Mouse (Mus musculus): ENCODE measurements at regions not wholly inside any gene's neighbourhood (a gene's known extent, or its start where the extent isn't known, plus 50 kb on each side); places are given as distances from the start of the nearest gene placed in this dataset.

GRCm38 (mm10) chr15:36877501-36877900, 130.1 kb downstream of the Zfp706 start:
- H3K4me1 ChIP-seq (ENCODE audit: control insufficient read depth, insufficient read depth, low read length) = peaks cover 47% of the 10 kb centered on the region
- WGBS = 79% methylated on average over 7 of the region's 7 CpGs

DNA sequence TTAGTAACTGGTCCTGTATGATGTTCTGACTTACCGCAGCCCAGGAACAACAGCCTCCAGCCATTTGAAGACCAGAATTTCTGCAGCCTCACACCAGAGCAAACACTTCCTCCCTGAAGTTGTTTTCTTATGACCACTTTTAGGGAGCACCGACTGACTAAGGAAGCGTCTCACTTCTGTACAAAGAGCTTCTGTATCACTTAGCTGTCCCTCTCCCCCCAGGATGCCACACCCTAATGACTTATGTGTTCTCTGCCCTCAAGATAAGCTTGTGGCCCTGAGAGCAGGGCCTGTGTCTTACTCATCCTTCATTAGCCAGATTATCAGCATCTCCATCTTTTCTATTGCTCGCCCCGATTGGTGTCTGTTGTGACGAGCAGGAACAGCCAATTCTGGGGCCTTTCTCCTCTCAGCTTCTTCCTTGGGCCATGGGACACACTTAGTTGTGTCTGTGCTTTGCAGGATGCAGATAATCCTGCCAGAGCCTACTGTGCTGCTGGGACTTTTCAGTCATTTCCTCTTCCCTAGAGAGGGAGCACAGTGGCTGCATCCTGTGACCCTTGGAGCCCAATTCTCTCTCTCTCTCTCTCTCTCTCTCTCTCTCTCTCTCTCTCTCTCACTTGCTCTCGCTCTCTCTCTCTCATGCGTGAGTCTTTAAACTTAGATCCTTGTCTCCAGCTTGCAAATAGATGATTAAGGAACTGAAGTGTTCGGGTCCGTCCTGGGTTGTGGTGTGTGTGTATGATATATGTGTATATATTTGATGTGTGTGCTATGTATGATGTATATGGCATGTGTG, 131.4 kb downstream of the Zfp706 start:
- Histone ChIP-seq H3K9me3 (replicated peaks; ENCODE audit: control insufficient read depth, low read length) (no peaks in the 10 kb centered on the region), H3K36me3 (ENCODE audit: control insufficient read depth, insufficient read depth) (no peaks in the 10 kb centered on the region), H3K9ac (ENCODE audit: low read length) (no peak overlapping the region), H3K4me2 (ENCODE audit: low read depth, low read length) (no peak overlapping the region), H3K4me3 (ENCODE audit: low read length) (no peak overlapping the region), H3K27me3 (ENCODE audit: control insufficient read depth, insufficient read depth, low read length) (no peaks in the 10 kb centered on the region), H3K4me1 (ENCODE audit: control insufficient read depth, insufficient read depth, low read length) (peaks cover 50% of the 10 kb centered on the region), H3K27ac (ENCODE audit: low read length) (0 out of 2 replicates have a peak overlapping the region, but pooled peaks have one; percentile 30)
- ATAC-seq (replicated peaks; ENCODE audit: extremely low read depth, insufficient read depth, low FRiP score) = no peak
- WGBS = 61% methylated on average over 10 of the region's 10 CpGs

More at GRCm38 (mm10) chr15:36877501-36877900, 130.1 kb downstream of the Zfp706 start:
- Histone ChIP-seq H3K36me3 (ENCODE audit: control insufficient read depth, insufficient read depth) (no peaks in the 10 kb centered on the region), H3K9ac (ENCODE audit: low read length) (no peak overlapping the region), H3K27ac (ENCODE audit: low read length) (no peak overlapping the region), H3K4me2 (ENCODE audit: low read depth, low read length) (no peak overlapping the region), H3K4me3 (ENCODE audit: low read length) (no peak overlapping the region), H3K9me3 (replicated peaks; ENCODE audit: control insufficient read depth, low read length) (no peaks in the 10 kb centered on the region), H3K27me3 (ENCODE audit: control insufficient read depth, insufficient read depth, low read length) (no peaks in the 10 kb centered on the region)
- ATAC-seq (replicated peaks; ENCODE audit: extremely low read depth, insufficient read depth, low FRiP score) = no peak

DNA sequence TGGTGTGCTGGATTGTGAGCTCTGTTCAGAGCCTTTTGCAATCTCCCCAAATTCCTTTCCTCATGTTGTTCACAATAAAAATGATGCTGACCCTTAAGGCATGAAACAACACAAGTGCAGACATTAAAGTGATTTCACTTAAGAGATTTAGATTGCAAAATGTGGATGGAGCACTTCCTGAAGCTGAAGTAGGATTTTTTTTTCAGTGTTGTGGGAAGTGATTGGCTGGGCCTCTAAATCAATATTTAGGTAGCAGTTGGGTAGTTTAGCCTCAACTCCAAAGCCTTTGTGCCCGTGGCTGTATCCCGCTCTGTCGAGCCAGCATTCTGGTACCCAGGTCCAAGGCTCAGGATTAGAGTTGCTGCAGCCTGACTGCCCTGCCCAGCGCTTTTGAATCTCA, 133.0 kb downstream of the Zfp706 start:
- peaks cover 50% of the 10 kb centered on the region for H3K4me1 ChIP-seq (ENCODE audit: control insufficient read depth, insufficient read depth, low read length)
- no peak for ATAC-seq (replicated peaks; ENCODE audit: extremely low read depth, insufficient read depth, low FRiP score)
- peak overlapping the region; percentile 90 for H3K27ac ChIP-seq (ENCODE audit: low read length)
- no peaks in the 10 kb centered on the region for H3K36me3 ChIP-seq (ENCODE audit: control insufficient read depth, insufficient read depth)
- no peak overlapping the region for H3K4me3 ChIP-seq (ENCODE audit: low read length)
- no peaks in the 10 kb centered on the region for H3K9me3 ChIP-seq (replicated peaks; ENCODE audit: control insufficient read depth, low read length)
- H3K9ac ChIP-seq (ENCODE audit: low read length) = peak overlapping the region; percentile 52; the same call in 1 of the 2 replicates
- 84% methylated on average over 4 of the region's 4 CpGs for WGBS
- no peak overlapping the region for H3K4me2 ChIP-seq (ENCODE audit: low read depth, low read length)
- no peaks in the 10 kb centered on the region for H3K27me3 ChIP-seq (ENCODE audit: control insufficient read depth, insufficient read depth, low read length)

DNA sequence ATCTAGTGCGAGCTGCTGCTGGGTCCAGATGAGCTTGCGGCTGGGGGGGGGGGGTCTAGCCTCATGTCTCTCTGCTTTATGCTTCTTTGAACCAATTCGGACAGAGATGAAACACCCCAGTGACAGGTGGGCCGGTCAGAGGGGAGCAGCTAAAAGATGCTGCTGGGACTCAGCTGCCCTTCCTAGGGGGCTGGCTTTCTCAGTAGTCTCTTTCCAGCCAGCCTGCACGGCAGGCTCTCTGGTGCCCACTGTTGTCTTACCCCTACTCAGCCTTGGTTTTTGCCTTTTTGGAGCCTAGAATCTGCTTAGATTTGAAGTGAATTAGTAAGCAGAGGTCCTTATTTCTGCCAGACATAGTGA, 133.7 kb downstream of the Zfp706 start:
- WGBS = 36% methylated on average over 5 of the region's 5 CpGs
- Histone ChIP-seq H3K9ac (ENCODE audit: low read length) (peak overlapping the region; percentile 52), H3K4me2 (ENCODE audit: low read depth, low read length) (peak overlapping the region; percentile 44), H3K27ac (ENCODE audit: low read length) (peak overlapping the region; percentile 90), H3K27me3 (ENCODE audit: control insufficient read depth, insufficient read depth, low read length) (no peaks in the 10 kb centered on the region), H3K36me3 (ENCODE audit: control insufficient read depth, insufficient read depth) (no peaks in the 10 kb centered on the region), H3K4me3 (ENCODE audit: low read length) (no peak overlapping the region; the same call in 1 of the 2 replicates), H3K9me3 (replicated peaks; ENCODE audit: control insufficient read depth, low read length) (no peaks in the 10 kb centered on the region), H3K4me1 (ENCODE audit: control insufficient read depth, insufficient read depth, low read length) (peaks cover 47% of the 10 kb centered on the region)
- no peak for ATAC-seq (replicated peaks; ENCODE audit: extremely low read depth, insufficient read depth, low FRiP score)

- no peaks in the 10 kb centered on the region for H3K27me3 ChIP-seq (ENCODE audit: control insufficient read depth, insufficient read depth, low read length)
- peak overlapping the region; percentile 44 for H3K4me2 ChIP-seq (ENCODE audit: low read depth, low read length)
- no peaks in the 10 kb centered on the region for H3K9me3 ChIP-seq (replicated peaks; ENCODE audit: control insufficient read depth, low read length)
- H3K4me1 ChIP-seq (ENCODE audit: control insufficient read depth, insufficient read depth, low read length) = peaks cover 43% of the 10 kb centered on the region
- WGBS = 15% methylated on average over 10 of the region's 10 CpGs
- H3K27ac ChIP-seq (ENCODE audit: low read length) = peak overlapping the region; percentile 90
- peak overlapping the region; percentile 52 for H3K9ac ChIP-seq (ENCODE audit: low read length)
- no peaks in the 10 kb centered on the region for H3K36me3 ChIP-seq (ENCODE audit: control insufficient read depth, insufficient read depth)
- ATAC-seq (replicated peaks; ENCODE audit: extremely low read depth, insufficient read depth, low FRiP score) = peak; percentile 94
- H3K4me3 ChIP-seq (ENCODE audit: low read length) = peak overlapping the region; percentile 24
These were observed 134.3 kb downstream of the Zfp706 start for GRCm38 (mm10) chr15:36873058-36873883.

DNA sequence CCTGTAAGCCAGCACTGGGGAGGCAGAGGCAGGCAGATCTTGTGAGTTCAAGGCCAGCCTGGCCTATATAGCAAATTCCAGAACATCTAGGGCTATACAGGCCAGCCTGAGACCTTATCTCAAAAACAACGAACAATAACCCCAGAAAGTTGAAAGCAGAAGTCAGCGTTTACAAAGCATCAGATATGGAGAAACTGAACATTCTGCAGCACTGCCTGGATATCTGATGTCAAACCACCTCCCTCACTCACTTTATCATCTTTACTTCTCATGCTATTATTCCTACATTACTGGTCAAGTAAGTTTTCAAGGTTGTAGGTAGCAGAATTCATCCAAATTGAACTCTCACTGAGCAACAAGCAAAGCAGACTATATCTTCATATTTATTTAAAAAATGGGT, 135.0 kb downstream of the Zfp706 start:
- no peak for ATAC-seq (replicated peaks; ENCODE audit: extremely low read depth, insufficient read depth, low FRiP score)
- Histone ChIP-seq H3K27me3 (ENCODE audit: control insufficient read depth, insufficient read depth, low read length) (no peaks in the 10 kb centered on the region), H3K4me2 (ENCODE audit: low read depth, low read length) (no peak overlapping the region), H3K27ac (ENCODE audit: low read length) (peak overlapping the region; percentile 90), H3K36me3 (ENCODE audit: control insufficient read depth, insufficient read depth) (no peaks in the 10 kb centered on the region), H3K9ac (ENCODE audit: low read length) (no peak overlapping the region; the same call in 1 of the 2 replicates), H3K4me1 (ENCODE audit: control insufficient read depth, insufficient read depth, low read length) (peaks cover 40% of the 10 kb centered on the region), H3K4me3 (ENCODE audit: low read length) (no peak overlapping the region), H3K9me3 (replicated peaks; ENCODE audit: control insufficient read depth, low read length) (no peaks in the 10 kb centered on the region)
- 62% methylated on average over 2 of the region's 2 CpGs for WGBS

- Histone ChIP-seq H3K36me3 (ENCODE audit: control insufficient read depth, insufficient read depth) (no peaks in the 10 kb centered on the region), H3K4me3 (ENCODE audit: low read length) (no peak overlapping the region), H3K9ac (ENCODE audit: low read length) (no peak overlapping the region), H3K4me2 (ENCODE audit: low read depth, low read length) (no peak overlapping the region), H3K27me3 (ENCODE audit: control insufficient read depth, insufficient read depth, low read length) (no peaks in the 10 kb centered on the region), H3K4me1 (ENCODE audit: control insufficient read depth, insufficient read depth, low read length) (peaks cover 31% of the 10 kb centered on the region), H3K9me3 (replicated peaks; ENCODE audit: control insufficient read depth, low read length) (no peaks in the 10 kb centered on the region), H3K27ac (ENCODE audit: low read length) (no peak overlapping the region)
- ATAC-seq (replicated peaks; ENCODE audit: extremely low read depth, insufficient read depth, low FRiP score) = no peak
- 93% methylated on average over 7 of the region's 7 CpGs for WGBS
These were observed 136.9 kb downstream of the Zfp706 start for GRCm38 (mm10) chr15:36870717-36871116.

- no peak overlapping the region for H3K4me3 ChIP-seq (ENCODE audit: low read length)
- no peaks in the 10 kb centered on the region for H3K27me3 ChIP-seq (ENCODE audit: control insufficient read depth, insufficient read depth, low read length)
- WGBS = 91% methylated on average over 9 of the region's 9 CpGs
- no peaks in the 10 kb centered on the region for H3K36me3 ChIP-seq (ENCODE audit: control insufficient read depth, insufficient read depth)
- ATAC-seq (replicated peaks; ENCODE audit: extremely low read depth, insufficient read depth, low FRiP score) = no peak
- H3K4me2 ChIP-seq (ENCODE audit: low read depth, low read length) = no peak overlapping the region
- no peak overlapping the region for H3K27ac ChIP-seq (ENCODE audit: low read length)
- H3K9ac ChIP-seq (ENCODE audit: low read length) = no peak overlapping the region
- peaks cover 29% of the 10 kb centered on the region for H3K4me1 ChIP-seq (ENCODE audit: control insufficient read depth, insufficient read depth, low read length)
- H3K9me3 ChIP-seq (replicated peaks; ENCODE audit: control insufficient read depth, low read length) = no peaks in the 10 kb centered on the region
These were observed 137.5 kb downstream of the Zfp706 start for GRCm38 (mm10) chr15:36870094-36870493.

DNA sequence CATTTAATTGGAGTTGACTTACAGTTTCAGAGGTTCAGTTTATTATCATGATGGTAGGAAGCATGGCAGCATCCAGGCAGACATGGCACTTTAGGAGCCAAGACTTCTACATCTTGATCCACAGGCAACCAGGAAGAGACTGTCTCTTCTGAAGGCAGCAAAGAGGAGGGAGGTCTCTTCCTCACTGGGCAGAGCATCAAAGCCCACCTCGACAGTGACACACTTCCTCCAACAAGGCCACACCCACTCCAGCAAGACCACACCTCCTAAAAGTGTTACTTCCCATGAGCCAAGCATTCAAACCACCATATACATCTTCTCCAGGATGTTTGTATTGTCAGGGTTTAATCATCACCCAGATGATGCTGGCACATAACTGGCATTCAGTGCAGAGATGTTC, 141.5 kb downstream of the Zfp706 start:
- no peak for ATAC-seq (replicated peaks; ENCODE audit: extremely low read depth, insufficient read depth, low FRiP score)
- Histone ChIP-seq H3K9ac (ENCODE audit: low read length) (no peak overlapping the region), H3K9me3 (replicated peaks; ENCODE audit: control insufficient read depth, low read length) (no peaks in the 10 kb centered on the region), H3K27ac (ENCODE audit: low read length) (no peak overlapping the region), H3K4me3 (ENCODE audit: low read length) (no peak overlapping the region), H3K36me3 (ENCODE audit: control insufficient read depth, insufficient read depth) (no peaks in the 10 kb centered on the region), H3K4me2 (ENCODE audit: low read depth, low read length) (no peak overlapping the region), H3K4me1 (ENCODE audit: control insufficient read depth, insufficient read depth, low read length) (no peaks in the 10 kb centered on the region), H3K27me3 (ENCODE audit: control insufficient read depth, insufficient read depth, low read length) (no peaks in the 10 kb centered on the region)
- 40% methylated on average over 1 of the region's 1 CpGs for WGBS

Data from heart, embryonic 16.5 days (tissue).